ENCODE assay signal across 10 mouse cellular contexts in genomic region chr2:26588573-26588972, GRCm38 (mm10). TPM values are rescaled to one million over a fixed set of nuclear protein-coding genes. Genes with fewer than 3 reads are reported as not detected.
DNase-seq lines count a peak whose midpoint lies in the region; ATAC-seq and TF ChIP-seq lines count a peak whose summit lies in the region.
"Had no signal": no experiment of that assay in that cellular context is flagged by ENCODE, and none has a peak within 500 bp of the region (broad histone marks: within the 10 kb centered on the region; RNA-seq: fewer than 3 reads in every experiment).

No protein-coding gene starts in this region.

- ATAC-seq in kidney, embryonic 15.5 days (replicated peaks; ENCODE audit: low FRiP score), result peak; percentile 23; the same call in 1 of the 2 replicates
- ATAC-seq in G1E (ENCODE audit: extremely low read depth, insufficient number of reproducible peaks, low FRiP score, poor library complexity, severe bottlenecking), result no peak
- no peak for ATAC-seq in embryonic facial prominence, embryonic 12.5 days (ENCODE audit: insufficient number of reproducible peaks, insufficient read depth, low FRiP score, low TSS enrichment)
- ATAC-seq in limb, embryonic 13.5 days (ENCODE audit: low FRiP score, low read depth), result no peak

- 20% methylated on average over 4 of the region's 4 CpGs for WGBS in kidney, embryonic 15.5 days
- 31% methylated on average over 4 of the region's 4 CpGs for WGBS in embryonic facial prominence, embryonic 12.5 days
- WGBS in limb, embryonic 13.5 days, result 40% methylated on average over 4 of the region's 4 CpGs

- H3K4me1 ChIP-seq in kidney, embryonic 15.5 days, result peaks cover 36% of the 10 kb centered on the region
- H3K4me1 ChIP-seq in G1E (ENCODE audit: insufficient read depth, low read depth, low read length), result peaks cover 59% of the 10 kb centered on the region
- H3K4me1 ChIP-seq in embryonic facial prominence, embryonic 12.5 days, result peaks cover 17% of the 10 kb centered on the region; the same call in 1 of the 2 replicates
- H3K4me1 ChIP-seq in limb, embryonic 13.5 days, result peaks cover 10% of the 10 kb centered on the region; the same call in 1 of the 2 replicates

- no peak for TF ChIP-seq CTCF in G1E (IDR thresholded peaks at IDR 0.05; ENCODE audit: low read depth, low read length)

- peak overlapping the region; percentile 84 for H3K4me2 ChIP-seq in kidney, embryonic 15.5 days
- H3K4me2 ChIP-seq in embryonic facial prominence, embryonic 12.5 days (replicated peaks), result peak overlapping the region; percentile 51
- H3K4me2 ChIP-seq in limb, embryonic 13.5 days (replicated peaks), result peak overlapping the region; percentile 28

- H3K27ac ChIP-seq in kidney, embryonic 15.5 days, result peak overlapping the region; percentile 83
- peak overlapping the region; percentile 4; the same call in 1 of the 2 replicates for H3K27ac ChIP-seq in embryonic facial prominence, embryonic 12.5 days
- H3K27ac ChIP-seq in limb, embryonic 13.5 days, result 0 out of 2 replicates have a peak overlapping the region, but pooled peaks have one; percentile 1

- no peak for DNase-seq in kidney, adult 18-20 months
- no peak for DNase-seq in G1E (ENCODE audit: low spot score)
- DNase-seq in thymus, postnatal 36 days, result no peak
- DNase-seq in urinary bladder, adult 18-20 months (ENCODE audit: low spot score in 2 of 2), result no peak
- DNase-seq in gastrocnemius, postnatal 36 days, result no peak
- DNase-seq: thymus, adult 18-20 months had no signal

- H3K9me3 ChIP-seq in kidney, embryonic 15.5 days (replicated peaks), result no peaks in the 10 kb centered on the region
- no peaks in the 10 kb centered on the region for H3K9me3 ChIP-seq in G1E (replicated peaks)
- no peaks in the 10 kb centered on the region for H3K9me3 ChIP-seq in embryonic facial prominence, embryonic 12.5 days
- H3K9me3 ChIP-seq in limb, embryonic 13.5 days, result no peaks in the 10 kb centered on the region

- H3K36me3 ChIP-seq in kidney, embryonic 15.5 days, result peaks cover 27% of the 10 kb centered on the region
- peaks cover 80% of the 10 kb centered on the region for H3K36me3 ChIP-seq in G1E (replicated peaks)
- H3K36me3 ChIP-seq in embryonic facial prominence, embryonic 12.5 days, result 0 out of 2 replicates have a peak, but pooled peaks cover 5% of the 10 kb centered on the region
- peaks cover 17% of the 10 kb centered on the region for H3K36me3 ChIP-seq in limb, embryonic 13.5 days

- H3K9ac ChIP-seq in kidney, embryonic 15.5 days, result peak overlapping the region; percentile 79
- peak overlapping the region; percentile 12; the same call in 1 of the 2 replicates for H3K9ac ChIP-seq in embryonic facial prominence, embryonic 12.5 days
- peak overlapping the region; percentile 10; the same call in 1 of the 2 replicates for H3K9ac ChIP-seq in limb, embryonic 13.5 days

- intact Hi-C loops in gastrocnemius, postnatal 36 days (cut with DNase I), result no loop called here

- no peaks in the 10 kb centered on the region for H3K27me3 ChIP-seq in kidney, embryonic 15.5 days
- H3K27me3 ChIP-seq in G1E (ENCODE audit: insufficient read depth, low read length), result peaks cover 6% of the 10 kb centered on the region; the same call in 1 of the 2 replicates
- no peaks in the 10 kb centered on the region for H3K27me3 ChIP-seq in embryonic facial prominence, embryonic 12.5 days
- no peaks in the 10 kb centered on the region for H3K27me3 ChIP-seq in limb, embryonic 13.5 days

- H3K4me3 ChIP-seq in kidney, embryonic 15.5 days (replicated peaks), result peak overlapping the region; percentile 77
- peak overlapping the region; percentile 18; the same call in 1 of the 2 replicates for H3K4me3 ChIP-seq in G1E (ENCODE audit: low read depth, low read length)
- H3K4me3 ChIP-seq in embryonic facial prominence, embryonic 12.5 days, result 0 out of 2 replicates have a peak overlapping the region, but pooled peaks have one; percentile 1
- 0 out of 2 replicates have a peak overlapping the region, but pooled peaks have one; percentile 10 for H3K4me3 ChIP-seq in limb, embryonic 13.5 days

RNA-seq across cellular contexts. Expression of gene Gm20532, which starts 2.1 kb away (rescaled TPM):
- not detected in 2 replicates for polyA plus RNA-seq in kidney, embryonic 15.5 days (2015; fragmentation: Nextera tagmentation; extraction: Ambion mirVana)
- total RNA-seq in G1E (2014; fragmentation: Nextera tagmentation), result not detected in 2 replicates
- not detected in 2 replicates for total RNA-seq in G1E (2017)
- not detected in 2 replicates for polyA plus RNA-seq in G1E (2012)
- not detected in 2 replicates for polyA plus RNA-seq in embryonic facial prominence, embryonic 12.5 days (2016; fragmentation: Nextera tagmentation; extraction: Ambion mirVana)
- polyA plus RNA-seq in limb, embryonic 13.5 days (2015; fragmentation: Nextera tagmentation; extraction: Ambion mirVana), result not detected in 2 replicates
- total RNA-seq in gastrocnemius, postnatal 36 days (2021), result not detected
- total RNA-seq: layer of hippocampus, postnatal 14 days had no signal

RNA-seq across cellular contexts. Expression of gene Egfl7, which starts 8.8 kb away (rescaled TPM):
- 218 and 219 TPM in 2 replicates for polyA plus RNA-seq in kidney, embryonic 15.5 days (2015; fragmentation: Nextera tagmentation; extraction: Ambion mirVana)
- total RNA-seq in G1E (2014; fragmentation: Nextera tagmentation) (29.6 and 31.9 TPM in 2 replicates), G1E (2017) (160 and 228 TPM in 2 replicates)
- polyA plus RNA-seq in G1E (2012), result 131 and 136 TPM in 2 replicates
- polyA plus RNA-seq in embryonic facial prominence, embryonic 12.5 days (2016; fragmentation: Nextera tagmentation; extraction: Ambion mirVana), result 97.3 and 101 TPM in 2 replicates
- 103 and 105 TPM in 2 replicates for polyA plus RNA-seq in limb, embryonic 13.5 days (2015; fragmentation: Nextera tagmentation; extraction: Ambion mirVana)
- 10 to 100 TPM; 50.0 to 62.2 TPM for total RNA-seq in gastrocnemius, postnatal 36 days (2021)

RNA-seq across cellular contexts. Expression of gene Agpat2, which starts 15.6 kb away (rescaled TPM):
- polyA plus RNA-seq in kidney, embryonic 15.5 days (2015; fragmentation: Nextera tagmentation; extraction: Ambion mirVana), result 41.7 and 47.7 TPM in 2 replicates
- total RNA-seq in G1E (2014; fragmentation: Nextera tagmentation) (4.7 and 6.9 TPM in 2 replicates), G1E (2017) (4.6 and 7.4 TPM in 2 replicates)
- polyA plus RNA-seq in G1E (2012), result 6.0 and 6.1 TPM in 2 replicates
- polyA plus RNA-seq in embryonic facial prominence, embryonic 12.5 days (2016; fragmentation: Nextera tagmentation; extraction: Ambion mirVana), result 17.0 and 17.8 TPM in 2 replicates
- 23.1 and 24.6 TPM in 2 replicates for polyA plus RNA-seq in limb, embryonic 13.5 days (2015; fragmentation: Nextera tagmentation; extraction: Ambion mirVana)
- 1 to 10 TPM; 5.6 to 5.9 TPM for total RNA-seq in gastrocnemius, postnatal 36 days (2021)

RNA-seq across cellular contexts. Expression of gene Fam69b, which starts 39.7 kb away (rescaled TPM):
- polyA plus RNA-seq in kidney, embryonic 15.5 days (2015; fragmentation: Nextera tagmentation; extraction: Ambion mirVana), result 32.9 and 33.1 TPM in 2 replicates
- total RNA-seq in G1E (2014; fragmentation: Nextera tagmentation) (not detected in 2 replicates), G1E (2017) (0.22 TPM in 1 of 2 replicates, not detected in the other)
- polyA plus RNA-seq in G1E (2012), result not detected in 2 replicates
- polyA plus RNA-seq in embryonic facial prominence, embryonic 12.5 days (2016; fragmentation: Nextera tagmentation; extraction: Ambion mirVana), result 66.0 and 75.2 TPM in 2 replicates
- polyA plus RNA-seq in limb, embryonic 13.5 days (2015; fragmentation: Nextera tagmentation; extraction: Ambion mirVana), result 61.0 and 61.5 TPM in 2 replicates
- total RNA-seq in gastrocnemius, postnatal 36 days (2021), result 1 to 10 TPM; 1.6 to 2.3 TPM

Comparison
In these comparisons a context has a peak if more than half of its experiments do, and no peak if none do; other contexts are left out.
1. H3K27ac ChIP-seq: peak in every context shown above with its lines; median percentile 83 in kidney, embryonic 15.5 days; 4 in embryonic facial prominence, embryonic 12.5 days; 1 in limb, embryonic 13.5 days.
2. H3K4me2 ChIP-seq: peak in every context shown above with its lines; median percentile 84 in kidney, embryonic 15.5 days; 51 in embryonic facial prominence, embryonic 12.5 days; 28 in limb, embryonic 13.5 days.
3. H3K4me3 ChIP-seq: peak in every context shown above with its lines; median percentile 77 in kidney, embryonic 15.5 days; 18 in G1E; 10 in limb, embryonic 13.5 days; 1 in embryonic facial prominence, embryonic 12.5 days.
4. H3K9ac ChIP-seq: peak in every context shown above with its lines; median percentile 79 in kidney, embryonic 15.5 days; 12 in embryonic facial prominence, embryonic 12.5 days; 10 in limb, embryonic 13.5 days.